Mouse (Mus musculus): Measurements from ENCODE around the gene Cdh1. TPM values are rescaled to one million over a fixed set of nuclear protein-coding genes. Genes with fewer than 3 reads are reported as not detected.

The Cdh1 gene
- polyA plus RNA-seq, 1 experiment from 2014 or later, result 1.7 TPM

- no peaks in the 10 kb centered on the region for H3K36me3 ChIP-seq
- H3K4me1 ChIP-seq (replicated peaks), result no peaks in the 10 kb centered on the region
- 47% methylated on average over 2 of the region's 2 CpGs for WGBS
- no peaks in the 10 kb centered on the region for H3K9me3 ChIP-seq
- no peak for ATAC-seq (ENCODE audit: low FRiP score)
- no peaks in the 10 kb centered on the region for H3K27me3 ChIP-seq
- H3K9ac ChIP-seq, result no peak overlapping the region
- no peak overlapping the region for H3K27ac ChIP-seq
- no peak overlapping the region for H3K4me3 ChIP-seq
- no peak overlapping the region for H3K4me2 ChIP-seq
Observed at GRCm38 (mm10) chr8:106647387-106647786, 44.2 kb downstream of the Cdh1 start.

GRCm38 (mm10) chr8:106648421-106648820, 45.3 kb downstream of the Cdh1 start:
- 96% methylated on average over 8 of the region's 8 CpGs for WGBS

GRCm38 (mm10) chr8:106651994-106652393, 48.8 kb downstream of the Cdh1 start:
- no peak overlapping the region for H3K9ac ChIP-seq
- no peak overlapping the region for H3K27ac ChIP-seq
- H3K4me2 ChIP-seq, result no peak overlapping the region
- WGBS, result 88% methylated on average over 3 of the region's 3 CpGs
- no peak for ATAC-seq (ENCODE audit: low FRiP score)
- H3K27me3 ChIP-seq, result no peaks in the 10 kb centered on the region
- H3K36me3 ChIP-seq, result no peaks in the 10 kb centered on the region
- H3K4me3 ChIP-seq, result no peak overlapping the region
- H3K4me1 ChIP-seq (replicated peaks), result no peaks in the 10 kb centered on the region
- no peaks in the 10 kb centered on the region for H3K9me3 ChIP-seq

More at GRCm38 (mm10) chr8:106648421-106648820, 45.3 kb downstream of the Cdh1 start:
- no peaks in the 10 kb centered on the region for H3K27me3 ChIP-seq
- ATAC-seq (ENCODE audit: low FRiP score), result no peak
- H3K9me3 ChIP-seq, result no peaks in the 10 kb centered on the region
- no peak overlapping the region for H3K27ac ChIP-seq
- no peaks in the 10 kb centered on the region for H3K4me1 ChIP-seq (replicated peaks)
- no peak overlapping the region for H3K4me3 ChIP-seq
- no peaks in the 10 kb centered on the region for H3K36me3 ChIP-seq
- no peak overlapping the region for H3K9ac ChIP-seq
- H3K4me2 ChIP-seq, result no peak overlapping the region

GRCm38 (mm10) chr8:106656046-106656445, 52.9 kb downstream of the Cdh1 start:
- Histone ChIP-seq H3K4me1 (replicated peaks) (no peaks in the 10 kb centered on the region), H3K36me3 (no peaks in the 10 kb centered on the region), H3K9ac (no peak overlapping the region), H3K27me3 (no peaks in the 10 kb centered on the region), H3K4me2 (no peak overlapping the region), H3K9me3 (no peaks in the 10 kb centered on the region), H3K4me3 (no peak overlapping the region), H3K27ac (no peak overlapping the region)
- no peak for ATAC-seq (ENCODE audit: low FRiP score)

- Histone ChIP-seq H3K4me2 (no peak overlapping the region), H3K4me1 (replicated peaks) (no peaks in the 10 kb centered on the region), H3K27ac (no peak overlapping the region), H3K9ac (no peak overlapping the region), H3K27me3 (no peaks in the 10 kb centered on the region), H3K9me3 (no peaks in the 10 kb centered on the region), H3K36me3 (no peaks in the 10 kb centered on the region), H3K4me3 (no peak overlapping the region)
- WGBS, result 57% methylated on average over 2 of the region's 2 CpGs
- 0 out of 2 replicates have a peak, but pooled peaks have one; percentile 39 for ATAC-seq (ENCODE audit: low FRiP score)
Observed at GRCm38 (mm10) chr8:106672786-106673185, 69.6 kb downstream of the Cdh1 start.

- no peak for ATAC-seq (ENCODE audit: low FRiP score)
Observed at GRCm38 (mm10) chr8:106674318-106674717, 71.2 kb downstream of the Cdh1 start.

GRCm38 (mm10) chr8:106674894-106675293, 71.7 kb downstream of the Cdh1 start:
- ATAC-seq (ENCODE audit: low FRiP score), result no peak
- WGBS, result 77% methylated on average over 8 of the region's 8 CpGs
- Histone ChIP-seq H3K27ac (no peak overlapping the region), H3K36me3 (no peaks in the 10 kb centered on the region), H3K9ac (no peak overlapping the region), H3K4me3 (no peak overlapping the region), H3K27me3 (no peaks in the 10 kb centered on the region), H3K9me3 (no peaks in the 10 kb centered on the region), H3K4me2 (no peak overlapping the region), H3K4me1 (replicated peaks) (no peaks in the 10 kb centered on the region)

More at GRCm38 (mm10) chr8:106674318-106674717, 71.2 kb downstream of the Cdh1 start:
- Histone ChIP-seq H3K27me3 (no peaks in the 10 kb centered on the region), H3K9ac (no peak overlapping the region), H3K4me3 (no peak overlapping the region), H3K27ac (no peak overlapping the region), H3K9me3 (no peaks in the 10 kb centered on the region), H3K4me1 (replicated peaks) (no peaks in the 10 kb centered on the region), H3K36me3 (no peaks in the 10 kb centered on the region), H3K4me2 (no peak overlapping the region)
- WGBS, result 97% methylated on average over 15 of the region's 15 CpGs

- peak within 1 kb of the TSS; percentile 83 for H3K9ac ChIP-seq
- peak within 1 kb of the TSS; percentile 56 for H3K4me2 ChIP-seq
- peak; percentile 96 for ATAC-seq (ENCODE audit: low FRiP score)
- H3K4me1 ChIP-seq (replicated peaks), result no peaks in the 10 kb centered on the region
- peak within 1 kb of the TSS; percentile 94 for H3K27ac ChIP-seq
- no peaks in the 10 kb centered on the region for H3K27me3 ChIP-seq
- no peaks in the 10 kb centered on the region for H3K9me3 ChIP-seq
- WGBS, result under 1% methylated on average over 50 of the region's 50 CpGs
- H3K36me3 ChIP-seq, result no peaks in the 10 kb centered on the region
- H3K4me3 ChIP-seq, result peak within 1 kb of the TSS; percentile 63
Observed at GRCm38 (mm10) chr8:106682971-106683668, 80.0 kb downstream of the Cdh1 start, which contains the start of gene Tango6. Tango6 (plus strand) TSS chr8:106683068.

- no peak for ATAC-seq (ENCODE audit: low FRiP score)
- H3K4me1 ChIP-seq (replicated peaks), result no peaks in the 10 kb centered on the region
- H3K27ac ChIP-seq, result no peak overlapping the region
- H3K4me2 ChIP-seq, result no peak overlapping the region
- no peaks in the 10 kb centered on the region for H3K9me3 ChIP-seq
- H3K4me3 ChIP-seq, result no peak overlapping the region
- H3K36me3 ChIP-seq, result no peaks in the 10 kb centered on the region
- no peak overlapping the region for H3K9ac ChIP-seq
- no peaks in the 10 kb centered on the region for H3K27me3 ChIP-seq
- WGBS, result 96% methylated on average over 4 of the region's 4 CpGs
Observed at GRCm38 (mm10) chr8:106684387-106684786, 81.2 kb downstream of the Cdh1 start.

- 2% methylated on average over 4 of the region's 4 CpGs for WGBS
- H3K4me2 ChIP-seq, result no peak overlapping the region
- H3K9me3 ChIP-seq, result no peaks in the 10 kb centered on the region
- H3K27ac ChIP-seq, result no peak overlapping the region
- H3K4me3 ChIP-seq, result no peak overlapping the region
- peaks cover 5% of the 10 kb centered on the region; the same call in 1 of the 2 replicates for H3K36me3 ChIP-seq
- no peak for ATAC-seq (ENCODE audit: low FRiP score)
- H3K4me1 ChIP-seq (replicated peaks), result no peaks in the 10 kb centered on the region
- no peaks in the 10 kb centered on the region for H3K27me3 ChIP-seq
- H3K9ac ChIP-seq, result no peak overlapping the region
Observed at GRCm38 (mm10) chr8:106687479-106687878, 84.3 kb downstream of the Cdh1 start.

GRCm38 (mm10) chr8:106697748-106698248, 94.6 kb downstream of the Cdh1 start:
- H3K9me3 ChIP-seq, result no peaks in the 10 kb centered on the region
- H3K4me2 ChIP-seq, result no peak overlapping the region
- H3K4me1 ChIP-seq (replicated peaks), result no peaks in the 10 kb centered on the region
- peaks cover 44% of the 10 kb centered on the region for H3K36me3 ChIP-seq
- no peak overlapping the region for H3K9ac ChIP-seq
- H3K27me3 ChIP-seq, result no peaks in the 10 kb centered on the region
- 82% methylated on average over 3 of the region's 3 CpGs for WGBS
- no peak overlapping the region for H3K4me3 ChIP-seq
- ATAC-seq (ENCODE audit: low FRiP score), result no peak
- no peak overlapping the region for H3K27ac ChIP-seq

- Histone ChIP-seq H3K9ac (no peak overlapping the region), H3K9me3 (no peaks in the 10 kb centered on the region), H3K4me1 (replicated peaks) (no peaks in the 10 kb centered on the region), H3K27me3 (no peaks in the 10 kb centered on the region), H3K4me3 (no peak overlapping the region), H3K27ac (no peak overlapping the region), H3K36me3 (peaks cover 40% of the 10 kb centered on the region), H3K4me2 (no peak overlapping the region)
- ATAC-seq (ENCODE audit: low FRiP score), result no peak
- WGBS, result 75% methylated on average over 5 of the region's 5 CpGs
Observed at GRCm38 (mm10) chr8:106699588-106699987, 96.4 kb downstream of the Cdh1 start.

GRCm38 (mm10) chr8:106700131-106700530, 97.0 kb downstream of the Cdh1 start:
- H3K27me3 ChIP-seq, result no peaks in the 10 kb centered on the region
- no peaks in the 10 kb centered on the region for H3K4me1 ChIP-seq (replicated peaks)
- no peaks in the 10 kb centered on the region for H3K9me3 ChIP-seq
- H3K9ac ChIP-seq, result no peak overlapping the region
- no peak for ATAC-seq (ENCODE audit: low FRiP score)
- WGBS, result 94% methylated on average over 6 of the region's 6 CpGs
- no peak overlapping the region for H3K4me2 ChIP-seq
- no peak overlapping the region for H3K4me3 ChIP-seq
- H3K36me3 ChIP-seq, result peaks cover 40% of the 10 kb centered on the region
- no peak overlapping the region for H3K27ac ChIP-seq
